Mouse (Mus musculus) embryonic facial prominence, embryonic 14.5 days (tissue): Measurements from ENCODE around the gene Gpr162. TPM values are rescaled to one million over a fixed set of nuclear protein-coding genes. Genes with fewer than 3 reads are reported as not detected.
"Not testable (repeated sequence)": the region's sequence is repeated elsewhere in the genome, so short reads cannot be mapped to it uniquely, and the experiment has no call there.

Experiments
- ATAC-seq: fragments of 200-750 bp; cut with Nextera tagmentation; 2 replicates; pipeline ENCODE4 v1.8.0; 2017; ENCODE audit warnings: low read depth, moderate number of reproducible peaks, moderate TSS enrichment
- DNase-seq: peaks from one replicate; pipeline ENCODE4 v3.0.0-alpha.2; 2015; ENCODE audit warnings: low spot score
- H3K27ac ChIP-seq: fragments of 300-500 bp; sonication (generic); replicated peaks from 2 replicates; pipeline ENCODE4 v1.5.1; 2014; ENCODE audit warnings: low read depth, mild to moderate bottlenecking, low read length, moderate library complexity
- H3K27me3 ChIP-seq: fragments of 300-500 bp; sonication (generic); replicated peaks from 2 replicates; pipeline ENCODE4 v1.6.1; 2014; ENCODE audit warnings: low read length; ENCODE audit not compliant: control insufficient read depth, insufficient read depth
- H3K36me3 ChIP-seq: fragments of 300-500 bp; sonication (generic); 2 replicates; pipeline ENCODE4 v1.6.1; 2014; ENCODE audit warnings: low read length, mixed read lengths; ENCODE audit not compliant: control insufficient read depth, insufficient read depth
- H3K4me1 ChIP-seq: fragments of 300-500 bp; sonication (generic); 2 replicates; pipeline ENCODE4 v1.6.1; 2014; ENCODE audit warnings: antibody characterized with exemption, low read length; ENCODE audit not compliant: control insufficient read depth, insufficient read depth
- H3K4me2 ChIP-seq: fragments of 300-500 bp; sonication (generic); 2 replicates; pipeline ENCODE4 v1.6.1; 2014; ENCODE audit warnings: low read depth, mild to moderate bottlenecking, low read length, moderate library complexity, mixed read lengths
- H3K4me3 ChIP-seq: fragments of 300-500 bp; sonication (generic); 2 replicates; pipeline ENCODE4 v1.5.1; 2014; ENCODE audit warnings: low read depth, mild to moderate bottlenecking, low read length
- H3K9ac ChIP-seq: fragments of 300-500 bp; sonication (generic); 2 replicates; pipeline ENCODE4 v1.6.1; 2014; ENCODE audit warnings: low read depth, mild to moderate bottlenecking, low read length, moderate library complexity, mixed read lengths
- H3K9me3 ChIP-seq: fragments of 300-500 bp; sonication (generic); 2 replicates; pipeline ENCODE4 v1.6.1; 2016; ENCODE audit warnings: low read length; ENCODE audit not compliant: control insufficient read depth
- WGBS: fragments of 180-500 bp; shearing (Covaris S2); extraction: QIAGEN DNeasy Blood & Tissue Kit; methylation state at CpG from one replicate; pipeline ENCODE4 v1.1.7; 2014; 5-methylcytosine and 5-hydroxymethylcytosine counted together
- polyA plus RNA-seq: library from polyadenylated mRNA; unstranded; fragments of >200 nt; fragmentation: Nextera tagmentation; extraction: Ambion mirVana; gene quantifications from 2 replicates; pipeline ENCODE4 v1.2.1, GENCODE M21; 2014

The Gpr162 gene
- polyA plus RNA-seq, 1 experiment from 2014 or later = 0.95 TPM

GRCm38 (mm10) chr6:124814448-124814847, 49.3 kb downstream of the Gpr162 start:
- WGBS = 44% methylated on average over 7 of the region's 8 CpGs
- Histone ChIP-seq H3K27me3 (no peaks in the 10 kb centered on the region), H3K27ac (peak overlapping the region; percentile 89; the same call in 1 of the 2 replicates), H3K9me3 (no peaks in the 10 kb centered on the region), H3K36me3 (peaks cover 58% of the 10 kb centered on the region), H3K4me3 (peak overlapping the region; percentile 72), H3K4me1 (peaks cover 11% of the 10 kb centered on the region), H3K9ac (peak overlapping the region; percentile 31; the same call in 1 of the 2 replicates), H3K4me2 (peak overlapping the region; percentile 88)
- ATAC-seq (peak; percentile 19; the same call in 1 of the 2 replicates), DNase-seq (no peak)

GRCm38 (mm10) chr6:124813933-124814332, 49.9 kb downstream of the Gpr162 start, which contains the start of gene Tpi1:
Gene Tpi1 (minus strand): TSS chr6:124814296.
- Histone ChIP-seq H3K9ac (peak within 1 kb of the TSS; percentile 85), H3K4me1 (peaks cover 11% of the 10 kb centered on the region), H3K4me2 (peak within 1 kb of the TSS; percentile 88), H3K27ac (peak within 1 kb of the TSS; percentile 89), H3K27me3 (no peaks in the 10 kb centered on the region), H3K36me3 (peaks cover 53% of the 10 kb centered on the region), H3K4me3 (peak within 1 kb of the TSS; percentile 72), H3K9me3 (no peaks in the 10 kb centered on the region)
- peak; percentile 95 for DNase-seq
- peak; percentile 90 for ATAC-seq
- under 1% methylated on average over 22 of the region's 22 CpGs for WGBS

GRCm38 (mm10) chr6:124813496-124813895, 50.3 kb downstream of the Gpr162 start:
- H3K9me3 ChIP-seq = no peaks in the 10 kb centered on the region
- no peaks in the 10 kb centered on the region for H3K27me3 ChIP-seq
- H3K9ac ChIP-seq = peak overlapping the region; percentile 85
- peak; percentile 91 for DNase-seq
- H3K4me3 ChIP-seq = peak overlapping the region; percentile 72
- 0% methylated on average over 10 of the region's 18 CpGs for WGBS
- peak overlapping the region; percentile 88 for H3K4me2 ChIP-seq
- peak; percentile 75 for ATAC-seq
- peaks cover 49% of the 10 kb centered on the region for H3K36me3 ChIP-seq
- peak overlapping the region; percentile 89 for H3K27ac ChIP-seq
- H3K4me1 ChIP-seq = peaks cover 11% of the 10 kb centered on the region

GRCm38 (mm10) chr6:124812848-124813247, 50.9 kb downstream of the Gpr162 start:
- Histone ChIP-seq H3K9me3 (no peaks in the 10 kb centered on the region), H3K4me1 (peaks cover 17% of the 10 kb centered on the region), H3K27me3 (no peaks in the 10 kb centered on the region), H3K36me3 (peaks cover 42% of the 10 kb centered on the region), H3K9ac (peak overlapping the region; percentile 85), H3K4me2 (peak overlapping the region; percentile 88), H3K27ac (peak overlapping the region; percentile 89), H3K4me3 (peak overlapping the region; percentile 72)
- ATAC-seq (no peak), DNase-seq (peak; percentile 47)
- WGBS = 11% methylated on average over 9 of the region's 9 CpGs

- ATAC-seq (no peak), DNase-seq (no peak)
- Histone ChIP-seq H3K27me3 (no peaks in the 10 kb centered on the region), H3K9me3 (no peaks in the 10 kb centered on the region), H3K36me3 (peaks cover 34% of the 10 kb centered on the region), H3K9ac (peak overlapping the region; percentile 85), H3K4me3 (peak overlapping the region; percentile 72), H3K27ac (0 out of 2 replicates have a peak overlapping the region, but pooled peaks have one; percentile 33), H3K4me2 (peak overlapping the region; percentile 88), H3K4me1 (peaks cover 18% of the 10 kb centered on the region)
- WGBS = 76% methylated on average over 24 of the region's 24 CpGs
Measured at GRCm38 (mm10) chr6:124811701-124812560, 51.9 kb downstream of the Gpr162 start.

- H3K9ac ChIP-seq = no peak overlapping the region
- H3K9me3 ChIP-seq = no peaks in the 10 kb centered on the region
- ATAC-seq (no peak), DNase-seq (no peak)
- 80% methylated on average over 4 of the region's 4 CpGs for WGBS
- H3K27me3 ChIP-seq = no peaks in the 10 kb centered on the region
- no peak overlapping the region for H3K27ac ChIP-seq
- H3K4me3 ChIP-seq = no peak overlapping the region
- H3K4me1 ChIP-seq = peaks cover 20% of the 10 kb centered on the region
- peaks cover 28% of the 10 kb centered on the region for H3K36me3 ChIP-seq
- peak overlapping the region; percentile 88; the same call in 1 of the 2 replicates for H3K4me2 ChIP-seq
Measured at GRCm38 (mm10) chr6:124811403-124811665, 52.4 kb downstream of the Gpr162 start.

- H3K9me3 ChIP-seq, H3K27ac ChIP-seq, H3K27me3 ChIP-seq, H3K4me3 ChIP-seq, DNase-seq, H3K9ac ChIP-seq, ATAC-seq: not testable (repeated sequence)
- Histone ChIP-seq H3K36me3 (peaks cover 24% of the 10 kb centered on the region), H3K4me1 (peaks cover 25% of the 10 kb centered on the region), H3K4me2 (peak overlapping the region; percentile 86)
- WGBS = 77% methylated on average over 11 of the region's 11 CpGs
Measured at GRCm38 (mm10) chr6:124810566-124811402, 53.0 kb downstream of the Gpr162 start.

GRCm38 (mm10) chr6:124809775-124810538, 53.8 kb downstream of the Gpr162 start:
- Histone ChIP-seq H3K9ac (peak overlapping the region; percentile 78), H3K27me3 (no peaks in the 10 kb centered on the region), H3K27ac (peak overlapping the region; percentile 92), H3K4me3 (peak overlapping the region; percentile 65), H3K4me2 (peak overlapping the region; percentile 86), H3K36me3 (peaks cover 24% of the 10 kb centered on the region), H3K9me3 (no peaks in the 10 kb centered on the region), H3K4me1 (peaks cover 25% of the 10 kb centered on the region)
- WGBS = 43% methylated on average over 13 of the region's 14 CpGs
- ATAC-seq (no peak), DNase-seq (no peak)
